Mouse (Mus musculus): ENCODE results near the gene Cpt1b. TPM values are rescaled to one million over a fixed set of nuclear protein-coding genes. Genes with fewer than 3 reads are reported as not detected.
A peak's percentile ranks its signal among the peaks of the same experiment; 100 is the strongest.
"Not testable (repeated sequence)": the region's sequence is repeated elsewhere in the genome, so short reads cannot be mapped to it uniquely, and the experiment has no call there.

Gene Cpt1b
- total RNA-seq, 2 experiments from 2014 or later = 1.4 to 2.3 TPM

DNA sequence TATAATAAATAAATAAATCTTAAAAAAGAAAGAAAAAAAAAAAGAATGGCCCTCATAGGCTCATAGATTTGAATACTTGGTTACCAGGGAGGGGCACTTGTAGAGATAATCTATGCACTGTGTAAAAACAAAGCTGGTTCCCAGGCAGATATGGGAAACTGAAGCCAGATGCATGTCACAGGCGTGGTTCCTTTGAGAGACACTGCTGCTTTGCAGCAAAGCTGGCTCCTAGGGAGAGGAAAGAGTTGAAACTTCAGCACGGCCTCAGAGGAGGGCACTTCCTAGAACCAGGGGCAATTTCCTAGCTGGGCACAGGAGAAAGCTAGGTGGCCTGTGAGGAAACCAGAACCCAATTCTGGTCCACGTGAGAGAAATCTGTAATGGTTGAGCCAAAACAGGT, 8.5 kb upstream of the Cpt1b start:
- no peak for DNase-seq (ENCODE audit: extremely low spot score in 1 of 2, low spot score in 1 of 2)

DNA sequence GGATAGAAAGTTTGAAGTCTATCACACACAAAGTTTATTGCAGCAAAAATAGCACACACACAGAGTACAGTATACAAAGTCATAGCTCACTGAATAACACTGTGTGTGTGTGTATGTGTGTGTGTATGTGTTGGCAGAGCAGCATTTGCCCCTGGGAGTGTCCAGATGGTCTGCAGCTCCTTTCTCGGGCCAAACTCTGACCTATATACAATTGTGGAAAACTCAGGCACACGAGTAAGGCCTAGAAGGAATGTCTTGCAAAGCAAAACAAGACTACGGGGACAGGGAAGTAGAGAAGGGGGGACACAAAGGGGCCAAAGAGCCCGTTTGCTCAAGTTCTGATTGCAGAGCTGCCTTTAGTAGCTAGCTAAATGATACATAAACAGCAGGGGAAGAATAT, 7.3 kb upstream of the Cpt1b start:
- no peak for DNase-seq (ENCODE audit: extremely low spot score in 1 of 2, low spot score in 1 of 2)

DNA sequence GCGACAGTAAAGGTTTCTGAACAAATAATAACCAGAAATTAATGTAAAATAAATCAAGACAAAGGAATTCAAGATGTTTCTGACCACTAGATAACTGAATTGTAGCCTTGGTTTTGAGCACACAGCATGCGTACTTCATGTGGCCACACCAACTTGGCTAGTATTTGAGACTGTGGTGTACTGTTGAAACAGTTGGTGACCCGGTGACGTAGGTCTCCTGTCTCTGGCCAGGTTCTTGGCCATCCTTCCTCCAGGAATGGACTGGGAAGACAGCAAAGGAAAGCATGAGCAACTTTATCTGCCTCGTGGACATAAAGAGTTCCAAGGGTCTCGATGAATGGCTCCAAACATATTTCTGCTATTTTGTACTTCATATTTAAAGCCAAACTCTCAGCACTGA, 6.1 kb upstream of the Cpt1b start:
- no peak for DNase-seq (ENCODE audit: extremely low spot score in 1 of 2, low spot score in 1 of 2)

DNA sequence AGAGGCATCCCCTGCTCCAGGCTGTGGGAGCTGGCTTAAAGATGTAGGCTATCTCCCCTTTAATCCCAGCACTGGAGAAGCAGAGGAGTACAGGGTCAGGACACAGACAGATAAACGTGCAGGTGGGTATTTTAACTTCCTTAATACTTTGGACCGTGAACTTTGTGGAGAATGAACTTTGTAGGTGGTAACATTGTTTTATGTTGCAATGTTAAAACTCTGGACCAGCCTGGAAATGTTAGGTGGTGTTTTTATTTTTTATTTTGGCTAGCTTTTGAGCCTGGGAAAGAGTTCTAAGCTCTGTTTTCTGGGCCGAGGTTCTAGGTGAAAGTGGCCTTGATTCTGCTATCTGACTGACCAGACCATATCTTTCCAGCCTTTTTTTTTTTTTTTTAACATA, 5.6 kb upstream of the Cpt1b start:
- DNase-seq (ENCODE audit: extremely low spot score in 1 of 2, low spot score in 1 of 2) = no peak

DNA sequence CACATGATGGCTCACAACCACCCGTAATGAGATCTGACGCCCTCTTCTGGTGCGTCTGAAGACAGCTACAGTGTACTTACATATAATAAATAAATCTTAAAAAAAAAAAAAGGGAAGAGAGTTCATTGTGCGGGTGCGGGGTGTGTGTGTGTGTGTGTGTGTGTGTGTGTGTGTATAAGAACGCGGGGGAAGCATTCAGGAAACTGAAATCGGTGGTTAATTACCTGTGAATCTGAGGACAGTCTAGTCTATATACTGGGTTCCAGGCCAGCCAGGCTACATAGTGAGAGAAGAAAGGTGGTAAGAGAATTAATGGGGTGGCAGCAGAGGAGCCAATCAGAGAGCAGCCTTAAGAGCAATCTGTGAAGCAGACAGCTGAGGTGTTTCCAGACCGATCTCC, 5.1 kb upstream of the Cpt1b start:
- DNase-seq (ENCODE audit: extremely low spot score in 1 of 2, low spot score in 1 of 2) = not testable (repeated sequence)

DNA sequence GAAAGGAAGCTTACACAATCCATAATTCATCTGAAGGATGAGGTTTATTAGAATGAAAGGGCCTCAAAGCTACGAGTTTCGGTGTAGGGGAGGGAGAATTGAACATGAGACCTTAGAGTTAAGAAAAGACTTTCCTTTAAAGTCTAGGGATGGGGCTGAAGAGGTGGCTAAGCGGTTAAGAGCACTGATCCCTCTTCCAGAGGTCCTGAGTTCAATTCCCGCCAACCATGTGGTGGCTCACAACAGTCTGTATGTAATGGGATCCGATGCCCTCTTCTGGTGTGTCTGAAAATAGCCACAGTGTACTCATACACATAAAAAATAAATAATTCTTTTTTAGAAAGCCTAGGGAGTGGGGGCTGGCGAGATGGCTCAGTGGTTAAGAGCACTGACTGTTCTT, 4.7 kb upstream of the Cpt1b start:
- DNase-seq (ENCODE audit: extremely low spot score in 1 of 2, low spot score in 1 of 2) = no peak

DNA sequence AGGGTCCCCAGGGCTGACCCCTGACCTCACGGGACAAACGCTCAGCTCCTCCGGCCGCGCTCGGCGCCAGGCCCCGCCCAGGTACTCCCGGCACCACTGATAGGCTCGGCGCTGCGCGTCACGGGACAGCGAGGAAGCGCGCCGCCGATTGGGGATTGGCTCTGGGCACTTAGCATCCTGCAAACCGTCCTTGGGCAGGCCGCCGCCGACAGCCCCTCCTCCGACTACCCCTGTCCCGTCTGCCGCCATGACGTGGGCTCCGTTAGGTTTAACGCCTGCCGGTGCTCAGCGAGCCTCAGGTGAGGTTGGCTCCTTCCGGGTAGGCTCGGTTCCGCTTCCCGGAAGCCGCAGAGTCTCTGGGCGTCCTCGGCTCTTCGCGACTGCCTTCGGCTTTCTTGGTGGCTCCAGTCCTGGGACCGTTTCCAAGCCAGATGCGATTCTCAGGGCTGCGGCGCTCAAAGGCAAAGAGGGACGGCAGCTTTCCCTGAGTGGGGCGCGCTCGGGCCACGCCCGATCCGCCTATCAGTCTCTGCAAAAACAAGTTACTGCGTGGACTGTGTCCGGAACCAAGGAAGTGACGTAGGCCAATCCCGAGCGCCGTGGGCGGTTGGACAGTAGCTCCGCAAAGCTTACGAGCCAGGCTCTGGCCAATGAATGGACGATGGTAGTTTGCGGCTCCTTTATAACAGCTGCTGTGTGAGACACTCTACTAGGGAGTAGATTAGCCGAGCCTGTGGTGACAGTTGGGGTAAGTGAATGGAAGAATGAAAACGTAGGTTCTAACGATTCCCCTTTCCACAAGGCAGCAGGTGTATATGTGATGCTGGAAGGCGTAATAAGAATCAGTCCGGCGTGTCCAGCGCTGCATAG, 3.9 kb upstream of the Cpt1b start, which contains the start of the genes C730034F03Rik, Gm44502 and Chkb:
C730034F03Rik (plus strand) TSS at position 238 of the 870 bp plus-strand sequence.
Gm44502 (minus strand) TSS at position 345 of the 870 bp plus-strand sequence.
Chkb (minus strand) TSS at position 557 of the 870 bp plus-strand sequence.
- DNase-seq (ENCODE audit: extremely low spot score in 1 of 2, low spot score in 1 of 2) = peak; percentile 73 to 86

DNA sequence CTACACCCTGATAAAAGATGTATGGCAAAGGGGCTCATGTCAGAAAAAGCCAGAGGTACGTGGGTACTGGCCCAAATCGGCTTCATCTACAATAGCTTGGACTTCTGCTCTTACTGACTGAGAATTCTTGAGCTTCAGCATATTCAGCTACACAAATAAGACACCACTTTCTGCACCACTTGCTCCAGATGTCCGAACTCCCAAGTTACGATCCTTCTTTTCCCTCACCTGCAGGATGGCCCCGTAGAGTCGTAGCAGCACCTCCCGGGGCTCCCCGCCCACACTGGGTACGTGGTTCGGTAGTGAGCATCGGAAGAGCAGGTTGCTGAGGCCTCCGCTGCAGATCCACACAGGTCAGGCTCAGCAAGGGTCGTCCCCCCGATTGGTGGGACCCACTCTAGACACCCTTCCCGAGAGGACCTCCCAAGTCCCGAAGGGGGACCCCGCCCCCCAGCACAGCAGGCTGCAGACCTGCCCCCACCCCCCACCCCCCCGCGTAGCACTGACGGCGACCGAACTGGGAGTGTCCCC, 3.2 kb upstream of the Cpt1b start:
- no peak for DNase-seq (ENCODE audit: extremely low spot score in 1 of 2, low spot score in 1 of 2)

DNA sequence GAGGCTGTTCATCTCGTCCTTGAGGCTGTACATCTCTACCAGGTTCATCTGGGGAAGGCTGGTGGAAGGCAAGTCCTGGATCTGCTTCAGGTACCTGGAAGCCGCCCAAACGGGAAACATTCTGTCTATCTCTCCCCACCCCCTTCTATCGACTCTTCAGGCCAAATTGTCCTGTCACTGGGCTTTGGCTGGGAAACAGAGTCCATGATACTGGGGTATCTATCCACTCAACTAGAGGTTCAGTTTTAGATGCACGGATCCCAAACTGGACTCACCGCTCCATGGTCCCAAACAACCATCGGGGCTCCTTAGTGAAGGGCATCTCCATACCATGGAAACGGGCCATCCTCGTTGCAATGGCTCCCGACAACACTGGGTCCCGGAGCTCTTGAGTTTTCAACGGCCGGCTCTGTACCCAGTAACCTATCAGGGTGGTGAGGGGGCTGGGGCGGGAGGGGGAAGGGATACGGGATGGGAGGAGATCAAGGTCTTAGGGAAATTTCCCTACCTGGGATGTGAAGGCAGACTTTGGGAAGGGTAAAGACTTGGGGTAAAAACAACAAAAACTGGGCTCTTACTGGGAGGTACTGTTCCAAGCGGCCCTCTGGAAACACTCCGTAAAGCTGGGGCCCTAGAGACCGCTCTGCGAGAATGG, 2.6 kb upstream of the Cpt1b start:
- DNase-seq (ENCODE audit: extremely low spot score in 1 of 2, low spot score in 1 of 2) = no peak

DNA sequence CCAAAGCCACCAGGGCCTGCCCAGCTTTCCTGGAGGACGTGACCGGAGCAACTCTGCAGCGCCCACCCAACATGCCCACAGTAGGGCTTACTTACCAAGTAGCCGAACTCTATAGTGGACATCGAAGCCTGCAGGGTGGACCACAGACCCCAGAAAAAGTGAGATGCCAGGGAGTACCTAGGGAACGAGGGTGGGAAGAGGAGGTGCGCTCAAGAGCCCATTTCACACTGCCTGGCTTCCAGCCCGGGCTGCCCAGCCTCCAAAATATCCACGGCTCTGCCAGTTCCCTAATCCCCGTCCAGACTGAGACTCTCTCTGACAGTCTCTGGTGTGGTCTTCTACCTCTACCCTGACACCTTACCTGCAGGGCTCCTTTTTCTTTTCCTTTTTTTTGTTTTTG, 1.1 kb upstream of the Cpt1b start:
- DNase-seq (ENCODE audit: extremely low spot score in 1 of 2, low spot score in 1 of 2) = no peak

DNA sequence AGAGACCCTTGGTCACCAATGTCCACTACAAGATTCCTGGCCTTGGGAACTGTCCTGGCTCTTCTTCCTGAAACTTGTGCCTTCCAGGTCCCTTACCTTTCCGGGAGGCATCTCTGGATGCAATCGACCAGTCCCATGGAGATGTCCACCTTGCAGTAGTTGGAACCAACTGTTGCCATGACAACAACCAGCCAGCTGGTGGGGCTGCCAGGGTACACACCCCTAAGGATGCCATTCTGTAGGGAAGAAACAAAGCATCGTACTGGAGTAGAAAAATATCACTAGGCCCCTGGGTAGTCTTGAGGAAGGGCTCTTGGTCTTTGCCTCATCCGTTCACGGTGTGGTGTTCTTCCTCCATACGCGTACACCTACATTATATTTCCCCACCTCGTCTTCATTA, 1.0 kb downstream of the Cpt1b start:
- no peak for DNase-seq (ENCODE audit: extremely low spot score in 1 of 2, low spot score in 1 of 2)

DNA sequence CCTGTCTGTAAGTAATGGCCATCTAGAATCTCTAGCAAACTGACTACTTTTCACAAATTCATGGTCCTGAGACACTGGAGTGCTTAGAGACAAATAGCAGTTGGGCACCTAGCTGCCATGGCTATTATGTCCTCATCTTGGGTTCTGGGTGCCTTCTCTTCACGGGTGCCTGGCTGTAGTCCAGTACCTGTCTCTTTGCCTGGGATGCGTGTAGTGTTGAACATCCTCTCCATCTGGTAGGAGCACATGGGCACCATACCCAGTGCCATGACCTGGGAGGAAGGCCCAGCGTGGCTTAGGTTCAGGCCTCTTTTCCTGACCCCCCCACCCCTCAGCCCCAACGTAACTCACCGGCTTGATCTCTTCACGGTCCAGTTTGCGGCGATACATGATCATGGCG, 3.7 kb downstream of the Cpt1b start:
- DNase-seq (ENCODE audit: extremely low spot score in 1 of 2, low spot score in 1 of 2) = no peak

DNA sequence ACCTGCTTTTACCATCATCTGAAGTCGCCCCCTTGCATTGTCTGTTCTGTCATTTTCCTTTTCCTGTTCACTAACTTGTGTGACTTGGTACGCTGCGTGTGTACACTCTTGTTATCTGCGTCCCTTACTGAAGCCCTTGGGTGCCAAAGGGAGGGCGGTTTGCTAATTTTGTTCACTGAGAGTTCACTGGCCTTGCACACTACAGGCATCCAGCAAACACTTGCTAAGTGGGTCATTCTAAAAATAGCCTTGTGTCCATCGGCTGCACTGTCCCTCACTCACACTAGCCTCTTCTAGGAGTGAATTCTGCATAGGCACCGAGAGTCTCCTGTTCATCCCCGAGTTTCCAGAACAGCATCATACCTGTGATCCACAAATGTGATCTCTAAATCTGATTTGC, 10.4 kb downstream of the Cpt1b start:
- no peak for DNase-seq (ENCODE audit: extremely low spot score in 1 of 2, low spot score in 1 of 2)

DNA sequence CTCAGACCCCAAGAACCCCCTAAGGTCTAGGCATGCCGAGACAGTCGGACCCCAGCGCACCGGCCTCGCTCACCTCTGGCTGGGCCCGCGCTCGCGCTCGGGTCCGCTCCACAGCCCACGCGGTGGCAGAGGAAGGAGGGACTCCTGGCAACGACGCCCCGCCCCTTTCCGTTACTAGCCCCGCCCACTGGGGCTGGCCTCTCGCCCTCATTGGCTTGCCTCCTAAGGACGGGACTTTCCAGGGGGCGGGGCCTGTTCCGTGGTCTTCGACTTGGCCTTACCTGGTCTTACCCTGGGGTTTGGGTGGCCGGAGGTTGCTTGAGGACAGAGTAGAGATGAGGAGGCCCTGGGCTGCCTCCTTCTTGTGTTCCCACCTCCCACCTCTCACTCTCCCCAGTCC, 15.5 kb downstream of the Cpt1b start, which contains the start of gene Syce3:
Syce3 (minus strand) TSS at position 386 of the 400 bp plus-strand sequence.
- DNase-seq (ENCODE audit: extremely low spot score in 1 of 2, low spot score in 1 of 2) = no peak

DNA sequence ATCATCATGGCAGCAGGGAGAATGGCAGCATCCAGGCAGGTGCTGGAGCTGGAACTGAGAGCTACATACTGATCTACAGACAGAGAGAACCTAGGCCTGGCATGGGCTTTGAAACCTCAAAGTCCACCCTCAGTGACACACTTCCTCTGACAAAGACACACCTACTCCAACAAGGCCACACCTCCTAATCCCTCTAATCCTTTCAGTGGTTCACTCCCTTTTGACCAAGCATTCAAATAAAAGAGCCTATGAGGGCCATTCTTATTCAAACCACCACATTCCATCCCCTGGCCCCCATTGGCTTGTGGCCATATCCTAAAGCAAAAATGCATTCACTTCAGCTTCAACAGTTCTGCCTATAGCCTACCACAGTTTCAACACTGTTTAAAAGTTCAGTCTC, 19.0 kb downstream of the Cpt1b start:
- DNase-seq (ENCODE audit: extremely low spot score in 1 of 2, low spot score in 1 of 2) = no peak

DNA sequence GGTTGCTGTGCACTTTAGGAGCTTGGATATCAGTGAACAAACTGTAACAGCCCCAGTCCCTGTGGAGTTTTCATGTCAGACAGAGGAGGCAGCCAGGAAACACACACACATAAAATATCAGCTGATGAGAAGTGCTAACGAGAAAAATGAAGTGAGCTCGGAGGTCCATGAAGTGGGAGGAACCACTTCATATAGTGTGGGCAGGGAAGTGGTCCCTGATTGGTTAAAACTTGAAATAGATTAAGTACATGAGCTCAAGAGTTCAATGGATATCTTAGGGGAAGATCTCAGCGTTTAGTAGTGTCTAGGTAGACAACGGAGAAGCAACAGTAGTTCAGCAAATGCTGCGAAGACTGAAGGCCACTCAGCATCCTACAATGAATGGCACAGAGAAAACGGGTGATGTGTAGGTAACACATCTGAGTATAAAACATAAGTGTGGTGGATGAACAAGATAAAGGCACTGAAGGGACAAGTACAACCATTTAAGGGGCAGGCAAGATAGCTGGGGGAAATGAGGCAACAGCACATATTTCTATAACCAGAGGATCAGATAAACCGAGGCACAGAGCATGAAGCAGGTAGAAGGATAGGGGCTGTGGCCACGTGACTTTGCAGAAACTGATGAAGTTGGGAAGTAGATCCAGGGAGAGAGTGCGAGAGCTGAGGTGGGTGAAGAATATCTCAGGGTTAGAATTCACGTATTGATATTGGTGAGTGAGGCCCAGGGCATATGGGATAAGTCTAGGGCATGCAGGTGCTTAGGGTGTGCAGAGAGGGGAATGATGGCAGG, 20.6 kb downstream of the Cpt1b start:
- DNase-seq (ENCODE audit: extremely low spot score in 1 of 2, low spot score in 1 of 2) = no peak

DNA sequence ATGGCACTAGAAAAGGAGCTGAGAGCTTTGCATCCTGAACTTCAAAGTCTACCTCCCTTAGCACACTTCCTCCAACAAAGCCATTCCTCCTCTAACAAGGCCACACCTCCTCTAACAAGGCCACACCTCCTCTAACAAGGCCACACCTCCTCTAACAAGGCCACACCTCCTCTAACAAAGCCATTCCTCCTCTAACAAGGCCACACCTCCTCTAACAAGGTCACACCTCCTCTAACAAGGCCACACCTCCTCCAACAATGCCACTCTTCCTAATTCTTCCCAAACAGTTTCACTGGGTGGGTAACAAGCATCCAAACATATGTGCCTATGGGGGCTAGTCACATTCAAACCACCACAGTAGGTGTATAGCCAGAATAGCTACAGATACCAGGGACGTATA, 23.2 kb downstream of the Cpt1b start:
- no peak for DNase-seq (ENCODE audit: extremely low spot score in 1 of 2, low spot score in 1 of 2)

DNA sequence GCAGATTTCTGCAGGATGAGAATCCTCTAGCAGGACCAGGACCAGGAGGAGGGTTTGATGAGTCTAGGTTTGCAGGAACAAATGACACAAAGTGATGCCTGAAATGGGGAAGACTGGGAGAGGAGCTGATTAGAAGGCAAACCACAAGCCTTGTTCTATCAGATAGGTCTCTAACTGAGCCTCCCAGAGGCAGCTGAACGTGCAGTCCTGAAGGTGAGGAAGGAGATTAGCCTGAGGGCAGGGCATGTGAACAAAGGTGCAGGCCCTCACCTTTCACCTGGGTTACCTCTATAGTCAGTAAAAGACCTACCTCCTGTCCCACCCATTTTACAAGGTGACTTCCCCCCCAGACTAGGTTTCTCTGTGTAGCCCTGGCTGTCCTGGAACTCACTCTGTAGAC, 25.9 kb downstream of the Cpt1b start:
- DNase-seq (ENCODE audit: extremely low spot score in 1 of 2, low spot score in 1 of 2) = no peak

DNA sequence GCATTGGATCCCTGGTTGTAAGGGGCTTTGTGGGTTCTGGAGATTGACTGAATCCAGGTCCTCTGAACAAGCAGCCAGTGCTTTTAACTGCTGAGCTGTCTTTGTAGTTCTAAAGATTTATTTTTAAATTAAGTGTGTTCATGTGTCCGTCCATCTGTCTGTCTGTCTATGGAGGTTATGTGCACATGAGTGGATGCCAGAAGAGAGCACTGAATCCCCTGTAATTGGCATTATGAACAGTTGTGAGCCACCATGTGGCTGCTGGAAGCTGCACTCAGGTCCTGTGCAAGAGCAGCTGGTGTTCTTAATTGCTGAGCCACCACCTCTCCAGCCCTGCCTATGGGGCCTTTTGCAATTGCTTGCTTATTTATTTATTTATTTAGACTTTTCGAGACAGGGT, 27.5 kb downstream of the Cpt1b start:
- no peak for DNase-seq (ENCODE audit: extremely low spot score in 1 of 2, low spot score in 1 of 2)

DNA sequence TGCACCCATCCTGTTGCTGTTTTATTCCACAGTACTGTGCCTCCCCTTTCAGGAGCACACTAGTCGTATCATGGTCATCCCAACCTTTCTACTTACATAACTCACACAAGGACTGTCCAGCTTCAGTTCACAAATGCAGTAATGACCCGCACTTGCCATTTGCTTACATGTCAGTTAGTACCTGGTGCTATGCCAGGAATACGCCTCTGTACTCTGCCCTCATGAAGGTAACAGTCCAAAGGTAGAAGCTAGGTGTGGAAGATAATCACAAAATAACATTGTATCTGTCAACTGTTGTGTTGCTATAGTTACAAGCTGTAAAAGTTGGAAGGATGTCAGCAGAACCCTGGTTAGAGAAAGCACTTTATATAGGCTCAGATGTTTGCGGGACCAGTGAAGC, 28.8 kb downstream of the Cpt1b start:
- DNase-seq (ENCODE audit: extremely low spot score in 1 of 2, low spot score in 1 of 2) = no peak

DNA sequence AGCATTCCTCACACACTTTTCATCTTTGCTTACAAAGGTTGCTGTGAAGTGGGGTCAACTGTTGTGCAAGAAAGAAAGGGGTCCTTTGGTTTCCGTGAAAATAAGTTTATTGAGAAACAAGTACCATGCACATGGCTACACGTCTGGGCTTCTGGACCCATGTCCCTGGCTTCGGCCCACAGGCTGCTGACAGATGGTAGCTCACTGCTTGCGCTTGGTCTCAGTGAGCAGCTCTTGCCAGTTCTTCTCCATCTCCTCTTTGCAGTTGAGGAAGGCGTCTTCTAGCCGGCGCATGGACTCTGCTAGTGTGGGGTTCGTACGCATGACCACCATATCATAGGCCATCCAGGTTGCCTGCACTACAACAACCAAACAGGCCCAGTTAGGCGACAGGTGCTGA, 35.6 kb downstream of the Cpt1b start:
- DNase-seq (ENCODE audit: extremely low spot score in 1 of 2, low spot score in 1 of 2) = no peak

Measured in layer of hippocampus, postnatal 25 days (tissue).